Mouse (Mus musculus): ENCODE measurements at regions not wholly inside any gene's neighbourhood (a gene's known extent, or its start where the extent isn't known, plus 50 kb on each side); places are given as distances from the start of the nearest gene placed in this dataset.

- DNase-seq: no peak
These were observed 897.5 kb upstream of the Slc10a2 start for GRCm38 (mm10) chr8:6002612-6003011.

- DNase-seq: no peak
These were observed 889.7 kb upstream of the Slc10a2 start for GRCm38 (mm10) chr8:5994846-5995245.

- no peak for DNase-seq
These were observed 860.4 kb upstream of the Slc10a2 start for GRCm38 (mm10) chr8:5965403-5966015.

GRCm38 (mm10) chr8:5964299-5964698 is 859.1 kb upstream of the Slc10a2 start:
- no peak for DNase-seq

GRCm38 (mm10) chr8:5938057-5938456 is 832.9 kb upstream of the Slc10a2 start:
- no peak for DNase-seq

DNA sequence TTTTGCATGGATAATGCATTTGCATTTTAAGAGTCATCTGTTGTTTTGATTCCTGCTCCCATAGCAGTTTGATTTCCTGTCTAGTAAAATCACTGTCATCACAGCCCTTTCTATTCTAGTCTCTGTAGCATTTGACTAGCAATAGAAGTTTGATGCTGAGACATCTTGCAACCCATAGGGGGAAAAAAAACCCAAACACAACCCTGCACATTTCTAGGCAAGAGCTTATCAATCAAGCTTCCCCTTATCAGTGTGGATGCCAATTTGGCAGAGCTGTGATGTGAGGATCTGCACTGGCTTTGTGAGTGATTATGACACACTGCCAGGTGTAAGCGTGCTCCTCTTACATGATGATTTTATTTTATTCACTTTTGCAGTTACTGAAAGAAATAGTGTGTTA is 813.0 kb upstream of the Slc10a2 start:
- no peak for DNase-seq
